Comparison of ENCODE assay signal across 18 mouse cellular contexts in genomic region chr12:84385408-84385807, GRCm38 (mm10). TPM values are rescaled to one million over a fixed set of nuclear protein-coding genes. Genes with fewer than 3 reads are reported as not detected.
DNase-seq lines count a peak whose midpoint lies in the region; ATAC-seq and TF ChIP-seq lines count a peak whose summit lies in the region.
"Had no signal": no experiment of that assay in that cellular context is flagged by ENCODE, and none has a peak within 500 bp of the region (broad histone marks: within the 10 kb centered on the region; RNA-seq: fewer than 3 reads in every experiment).

No protein-coding gene starts in this region.

- H3K4me3 ChIP-seq in heart, adult 2 months: no peak overlapping the region
- H3K4me3 ChIP-seq in heart, postnatal 0 days (ENCODE audit: low read depth, low read length): no peak overlapping the region
- H3K4me3 ChIP-seq in lung, embryonic 15.5 days: no peak overlapping the region
- H3K4me3 ChIP-seq in stomach, embryonic 15.5 days (replicated peaks): no peak overlapping the region
- H3K4me3 ChIP-seq: erythroblast, embryonic 14.5 days; forebrain, embryonic 15.5 days had no signal

- DNase-seq in heart, adult 2 months: no peak
- DNase-seq in heart, adult 9 months (ENCODE audit: low spot score in 2 of 2): no peak
- DNase-seq in heart, postnatal 0 days (ENCODE audit: low spot score): no peak
- DNase-seq in heart, postnatal 25 days (ENCODE audit: low spot score): no peak
- DNase-seq in lung, postnatal 4 days: no peak
- no peak for DNase-seq in spleen, postnatal 36 days (ENCODE audit: low spot score in 2 of 2)
- DNase-seq: adrenal gland, postnatal 10 days; cerebellum, adult 11-12 months; layer of hippocampus, postnatal 36 days; left cerebral cortex, postnatal 4 days; retina, postnatal 1 day; right cerebral cortex, postnatal 4 days had no signal

- H3K4me2 ChIP-seq in heart, postnatal 0 days (ENCODE audit: low read depth, low read length): no peak overlapping the region
- no peak overlapping the region for H3K4me2 ChIP-seq in lung, embryonic 15.5 days
- no peak overlapping the region for H3K4me2 ChIP-seq in stomach, embryonic 15.5 days
- H3K4me2 ChIP-seq: forebrain, embryonic 15.5 days had no signal

- no peaks in the 10 kb centered on the region for H3K9me3 ChIP-seq in heart, postnatal 0 days (replicated peaks; ENCODE audit: control insufficient read depth, low read length)
- H3K9me3 ChIP-seq in lung, embryonic 15.5 days: no peaks in the 10 kb centered on the region
- no peaks in the 10 kb centered on the region for H3K9me3 ChIP-seq in stomach, embryonic 15.5 days
- H3K9me3 ChIP-seq: forebrain, embryonic 15.5 days had no signal

- peak overlapping the region; percentile 76 for H3K27ac ChIP-seq in heart, adult 2 months
- peak overlapping the region; percentile 95 for H3K27ac ChIP-seq in heart, postnatal 0 days (ENCODE audit: low read depth)
- peak overlapping the region; percentile 81 for H3K27ac ChIP-seq in lung, embryonic 15.5 days
- peak overlapping the region; percentile 16; the same call in 1 of the 2 replicates for H3K27ac ChIP-seq in stomach, embryonic 15.5 days
- H3K27ac ChIP-seq: forebrain, embryonic 15.5 days had no signal

- no peaks in the 10 kb centered on the region; the same call in none of the 2 replicates for H3K36me3 ChIP-seq in heart, adult 2 months (ENCODE audit: control insufficient read depth, insufficient read depth, low read length)
- peaks cover 29% of the 10 kb centered on the region; the same call in 1 of the 2 replicates for H3K36me3 ChIP-seq in heart, postnatal 0 days (replicated peaks; ENCODE audit: control insufficient read depth, insufficient read depth, low read length)
- H3K36me3 ChIP-seq in lung, embryonic 15.5 days: no peaks in the 10 kb centered on the region
- H3K36me3 ChIP-seq in stomach, embryonic 15.5 days: 0 out of 2 replicates have a peak, but pooled peaks cover 3% of the 10 kb centered on the region
- H3K36me3 ChIP-seq: forebrain, embryonic 15.5 days had no signal

- ATAC-seq in heart, postnatal 0 days (ENCODE audit: insufficient read depth, low read depth): no peak
- ATAC-seq in lung, embryonic 15.5 days (ENCODE audit: borderline replicate concordance, extremely low read depth, low FRiP score, low TSS enrichment): no peak
- ATAC-seq in stomach, embryonic 15.5 days (ENCODE audit: insufficient read depth, low FRiP score, low read depth): no peak
- ATAC-seq: forebrain, embryonic 15.5 days; midbrain, embryonic 16.5 days had no signal

- no peak overlapping the region for H3K9ac ChIP-seq in heart, adult 2 months (ENCODE audit: low read depth, low read length)
- 0 out of 2 replicates have a peak overlapping the region, but pooled peaks have one; percentile 30 for H3K9ac ChIP-seq in heart, postnatal 0 days (replicated peaks; ENCODE audit: low read depth, low read length)
- H3K9ac ChIP-seq in lung, embryonic 15.5 days: no peak overlapping the region
- H3K9ac ChIP-seq in stomach, embryonic 15.5 days: no peak overlapping the region
- H3K9ac ChIP-seq: forebrain, embryonic 15.5 days had no signal

- no peak for TF ChIP-seq CTCF in heart, adult 2 months (IDR thresholded peaks at IDR 0.05)
- TF ChIP-seq CTCF in heart, postnatal 0 days (IDR thresholded peaks at IDR 0.05; ENCODE audit: low read depth): no peak

- no peak for TF ChIP-seq POLR2A in heart, adult 2 months (IDR thresholded peaks at IDR 0.05; ENCODE audit: insufficient read depth, low read depth, low read length)

- no peak for TF ChIP-seq EP300 in heart, adult 2 months (IDR thresholded peaks at IDR 0.05; ENCODE audit: insufficient read depth, low read depth, low read length)
- TF ChIP-seq EP300 in heart, postnatal 0 days (IDR thresholded peaks at IDR 0.05; ENCODE audit: low read depth): no peak

- WGBS in heart, adult 2 months: 80% methylated on average over 4 of the region's 4 CpGs
- 79% methylated on average over 4 of the region's 4 CpGs for WGBS in heart, postnatal 0 days
- WGBS in lung, embryonic 15.5 days: 82% methylated on average over 4 of the region's 4 CpGs
- WGBS in stomach, embryonic 15.5 days: 89% methylated on average over 4 of the region's 4 CpGs

- no peaks in the 10 kb centered on the region for H3K79me2 ChIP-seq in heart, adult 2 months (replicated peaks; ENCODE audit: control insufficient read depth, insufficient read depth, low read length)

- H3K4me1 ChIP-seq in heart, adult 2 months (ENCODE audit: control insufficient read depth, insufficient read depth, low read length): peaks cover 5% of the 10 kb centered on the region
- peaks cover 31% of the 10 kb centered on the region for H3K4me1 ChIP-seq in heart, postnatal 0 days (ENCODE audit: control insufficient read depth, insufficient read depth)
- peaks cover 11% of the 10 kb centered on the region for H3K4me1 ChIP-seq in lung, embryonic 15.5 days
- no peaks in the 10 kb centered on the region for H3K4me1 ChIP-seq in stomach, embryonic 15.5 days
- H3K4me1 ChIP-seq: forebrain, embryonic 15.5 days had no signal

- H3K27me3 ChIP-seq in heart, adult 2 months (ENCODE audit: control insufficient read depth, insufficient read depth, low read length): no peaks in the 10 kb centered on the region
- H3K27me3 ChIP-seq in heart, postnatal 0 days (ENCODE audit: control insufficient read depth, insufficient read depth, low read length): no peaks in the 10 kb centered on the region
- no peaks in the 10 kb centered on the region for H3K27me3 ChIP-seq in lung, embryonic 15.5 days
- no peaks in the 10 kb centered on the region for H3K27me3 ChIP-seq in stomach, embryonic 15.5 days (replicated peaks)
- H3K27me3 ChIP-seq: CH12.LX; forebrain, embryonic 15.5 days had no signal

- intact Hi-C loops in heart, adult 2 months (cut with DNase I): no loop called here
- intact Hi-C loops in heart, postnatal 25 days (cut with DNase I): no loop called here

RNA-seq across cellular contexts. Expression of gene Entpd5, which starts 23.4 kb away (rescaled TPM):
- 10 to 100 TPM; 64.9 to 68.9 TPM for total RNA-seq in heart, adult 2 months (2021)
- polyA plus RNA-seq in heart, adult 2 months (2012; rRNA removed): 38.6 and 88.3 TPM in 2 replicates
- 37.6 and 59.8 TPM in 2 replicates for total RNA-seq in heart, postnatal 0 days (2014; rRNA removed; ENCODE audit: low replicate concordance)
- 37.5 and 40.5 TPM in 2 replicates for polyA plus RNA-seq in heart, postnatal 0 days (2015; fragmentation: Nextera tagmentation; extraction: Ambion mirVana)
- 10 to 100 TPM; 58.1 to 59.2 TPM for total RNA-seq in heart, postnatal 25 days (2021)
- 18.3 and 19.0 TPM in 2 replicates for polyA plus RNA-seq in lung, embryonic 15.5 days (2015; fragmentation: Nextera tagmentation; extraction: Ambion mirVana)
- polyA plus RNA-seq in stomach, embryonic 15.5 days (2015; fragmentation: Nextera tagmentation; extraction: Ambion mirVana): 19.2 and 22.2 TPM in 2 replicates

RNA-seq across cellular contexts. Expression of gene Bbof1, which starts 23.5 kb away (rescaled TPM):
- 1 to 10 TPM; 1.7 to 2.0 TPM for total RNA-seq in heart, adult 2 months (2021)
- 0.31 and 0.59 TPM in 2 replicates for polyA plus RNA-seq in heart, adult 2 months (2012; rRNA removed)
- 0.04 TPM in 1 of 2 replicates, not detected in the other for total RNA-seq in heart, postnatal 0 days (2014; rRNA removed; ENCODE audit: low replicate concordance)
- 1.3 and 2.3 TPM in 2 replicates for polyA plus RNA-seq in heart, postnatal 0 days (2015; fragmentation: Nextera tagmentation; extraction: Ambion mirVana)
- total RNA-seq in heart, postnatal 25 days (2021): 1 to 10 TPM; 1.3 to 3.0 TPM
- 1.6 and 2.4 TPM in 2 replicates for polyA plus RNA-seq in lung, embryonic 15.5 days (2015; fragmentation: Nextera tagmentation; extraction: Ambion mirVana)
- 1.4 and 1.5 TPM in 2 replicates for polyA plus RNA-seq in stomach, embryonic 15.5 days (2015; fragmentation: Nextera tagmentation; extraction: Ambion mirVana)

RNA-seq across cellular contexts. Expression of gene Fam161b, which starts 23.8 kb away (rescaled TPM):
- total RNA-seq in heart, adult 2 months (2021): 10 to 100 TPM in 1 of 2 experiments, 1 to 10 TPM in 1; 9.8 to 13.2 TPM
- polyA plus RNA-seq in heart, adult 2 months (2012; rRNA removed): 4.1 and 6.8 TPM in 2 replicates
- 3.4 and 4.0 TPM in 2 replicates for total RNA-seq in heart, postnatal 0 days (2014; rRNA removed; ENCODE audit: low replicate concordance)
- 5.6 and 6.0 TPM in 2 replicates for polyA plus RNA-seq in heart, postnatal 0 days (2015; fragmentation: Nextera tagmentation; extraction: Ambion mirVana)
- 1 to 10 TPM; 8.3 to 8.5 TPM for total RNA-seq in heart, postnatal 25 days (2021)
- 3.8 TPM in 2 replicates for polyA plus RNA-seq in lung, embryonic 15.5 days (2015; fragmentation: Nextera tagmentation; extraction: Ambion mirVana)
- polyA plus RNA-seq in stomach, embryonic 15.5 days (2015; fragmentation: Nextera tagmentation; extraction: Ambion mirVana): 2.6 and 3.0 TPM in 2 replicates

RNA-seq across cellular contexts. Expression of gene Coq6, which starts 24.0 kb away (rescaled TPM):
- 100 to 1,000 TPM in 1 of 2 experiments, 10 to 100 TPM in 1; 91.8 to 102 TPM for total RNA-seq in heart, adult 2 months (2021)
- 104 and 119 TPM in 2 replicates for polyA plus RNA-seq in heart, adult 2 months (2012; rRNA removed)
- 271 and 278 TPM in 2 replicates for total RNA-seq in heart, postnatal 0 days (2014; rRNA removed; ENCODE audit: low replicate concordance)
- 102 and 105 TPM in 2 replicates for polyA plus RNA-seq in heart, postnatal 0 days (2015; fragmentation: Nextera tagmentation; extraction: Ambion mirVana)
- 100 to 1,000 TPM; 102 to 106 TPM for total RNA-seq in heart, postnatal 25 days (2021)
- polyA plus RNA-seq in lung, embryonic 15.5 days (2015; fragmentation: Nextera tagmentation; extraction: Ambion mirVana): 49.4 and 50.0 TPM in 2 replicates
- polyA plus RNA-seq in stomach, embryonic 15.5 days (2015; fragmentation: Nextera tagmentation; extraction: Ambion mirVana): 42.0 and 42.8 TPM in 2 replicates

RNA-seq across cellular contexts. Expression of gene Rnf113a2, which starts 31.6 kb away (rescaled TPM):
- total RNA-seq in heart, adult 2 months (2021): 10 to 100 TPM in 1 of 2 experiments, 1 to 10 TPM in 1; 8.4 to 11.7 TPM
- 3.7 and 6.6 TPM in 2 replicates for polyA plus RNA-seq in heart, adult 2 months (2012; rRNA removed)
- 9.4 and 14.1 TPM in 2 replicates for total RNA-seq in heart, postnatal 0 days (2014; rRNA removed; ENCODE audit: low replicate concordance)
- polyA plus RNA-seq in heart, postnatal 0 days (2015; fragmentation: Nextera tagmentation; extraction: Ambion mirVana): 20.9 and 22.1 TPM in 2 replicates
- 1 to 10 TPM; 8.4 to 8.5 TPM for total RNA-seq in heart, postnatal 25 days (2021)
- 24.2 and 24.6 TPM in 2 replicates for polyA plus RNA-seq in lung, embryonic 15.5 days (2015; fragmentation: Nextera tagmentation; extraction: Ambion mirVana)
- polyA plus RNA-seq in stomach, embryonic 15.5 days (2015; fragmentation: Nextera tagmentation; extraction: Ambion mirVana): 26.2 and 26.7 TPM in 2 replicates

Comparison
In these comparisons a context has a peak if more than half of its experiments do, and no peak if none do; other contexts are left out.
1. H3K27ac ChIP-seq: peak in every context shown above with its lines; median percentile 95 in heart, postnatal 0 days; 81 in lung, embryonic 15.5 days; 76 in heart, adult 2 months; 16 in stomach, embryonic 15.5 days.